Mouse (Mus musculus): Measurements from ENCODE around the gene Fam32a. TPM values are rescaled to one million over a fixed set of nuclear protein-coding genes. Genes with fewer than 3 reads are reported as not detected.
A peak's percentile ranks its signal among the peaks of the same experiment; 100 is the strongest.

Fam32a gene
- polyA plus RNA-seq, 1 experiment, result 59.6 TPM

GRCm38 (mm10) chr8:72192065-72192464 is 27.5 kb upstream of the Fam32a start:
- Histone ChIP-seq H3K4me1 (ENCODE audit: control insufficient read depth, insufficient read depth, low read length) (no peaks in the 10 kb centered on the region), H3K4me3 (ENCODE audit: insufficient read depth, low read depth, low read length) (no peak overlapping the region), H3K27ac (ENCODE audit: insufficient read depth, low read depth, low read length) (no peak overlapping the region), H3K27me3 (replicated peaks; ENCODE audit: control insufficient read depth, insufficient read depth, low read length) (no peaks in the 10 kb centered on the region), H3K36me3 (ENCODE audit: control insufficient read depth, insufficient read depth, low read length) (no peaks in the 10 kb centered on the region)
- DNase-seq, result no peak
- TF ChIP-seq CTCF (conservative IDR thresholded peaks at IDR 0.05; ENCODE audit: insufficient read depth, insufficient read length, low read depth, low read length) (no peak), POLR2A (IDR thresholded peaks at IDR 0.05; ENCODE audit: low read depth, low read length) (no peak)

- Histone ChIP-seq H3K36me3 (ENCODE audit: control insufficient read depth, insufficient read depth, low read length) (no peaks in the 10 kb centered on the region), H3K4me1 (ENCODE audit: control insufficient read depth, insufficient read depth, low read length) (no peaks in the 10 kb centered on the region), H3K27me3 (replicated peaks; ENCODE audit: control insufficient read depth, insufficient read depth, low read length) (no peaks in the 10 kb centered on the region), H3K4me3 (ENCODE audit: insufficient read depth, low read depth, low read length) (no peak overlapping the region), H3K27ac (ENCODE audit: insufficient read depth, low read depth, low read length) (no peak overlapping the region)
- no peak for DNase-seq
- WGBS, result 68% methylated on average over 8 of the region's 8 CpGs
- TF ChIP-seq POLR2A (IDR thresholded peaks at IDR 0.05; ENCODE audit: low read depth, low read length), result no peak
- no peak for TF ChIP-seq CTCF (conservative IDR thresholded peaks at IDR 0.05; ENCODE audit: insufficient read depth, insufficient read length, low read depth, low read length)
Observed at GRCm38 (mm10) chr8:72197997-72198396, 21.5 kb upstream of the Fam32a start.

GRCm38 (mm10) chr8:72208582-72208981 is 10.9 kb upstream of the Fam32a start:
- no peaks in the 10 kb centered on the region for H3K4me1 ChIP-seq (ENCODE audit: control insufficient read depth, insufficient read depth, low read length)
- no peaks in the 10 kb centered on the region for H3K36me3 ChIP-seq (ENCODE audit: control insufficient read depth, insufficient read depth, low read length)
- WGBS, result 78% methylated on average over 1 of the region's 1 CpGs
- no peak overlapping the region for H3K27ac ChIP-seq (ENCODE audit: insufficient read depth, low read depth, low read length)
- no peak for TF ChIP-seq CTCF (conservative IDR thresholded peaks at IDR 0.05; ENCODE audit: insufficient read depth, insufficient read length, low read depth, low read length)
- TF ChIP-seq POLR2A (IDR thresholded peaks at IDR 0.05; ENCODE audit: low read depth, low read length), result no peak
- no peaks in the 10 kb centered on the region for H3K27me3 ChIP-seq (replicated peaks; ENCODE audit: control insufficient read depth, insufficient read depth, low read length)
- H3K4me3 ChIP-seq (ENCODE audit: insufficient read depth, low read depth, low read length), result no peak overlapping the region
- DNase-seq, result no peak

DNA sequence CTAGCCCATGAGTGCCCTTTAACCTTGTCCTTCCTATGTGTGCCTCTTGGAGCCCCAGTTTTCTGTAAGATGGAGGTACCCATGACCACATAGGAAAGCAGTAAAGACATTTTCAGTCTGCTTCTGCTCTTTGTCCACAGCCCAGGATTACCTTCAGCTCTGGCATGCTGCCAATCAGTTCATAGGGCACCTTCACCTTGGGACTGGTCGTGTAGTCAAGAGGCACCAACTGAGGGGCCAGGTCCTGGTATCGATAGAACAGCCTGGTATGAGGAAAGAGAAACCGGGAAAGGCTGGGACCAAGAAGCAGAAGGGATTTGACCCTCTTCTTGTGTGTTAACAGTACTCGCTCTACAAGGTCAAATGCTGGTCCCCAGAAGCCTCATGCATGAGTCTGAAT is 9.3 kb upstream of the Fam32a start:
- Histone ChIP-seq H3K27me3 (replicated peaks; ENCODE audit: control insufficient read depth, insufficient read depth, low read length) (no peaks in the 10 kb centered on the region), H3K27ac (ENCODE audit: insufficient read depth, low read depth, low read length) (no peak overlapping the region), H3K4me1 (ENCODE audit: control insufficient read depth, insufficient read depth, low read length) (no peaks in the 10 kb centered on the region), H3K4me3 (ENCODE audit: insufficient read depth, low read depth, low read length) (no peak overlapping the region), H3K36me3 (ENCODE audit: control insufficient read depth, insufficient read depth, low read length) (no peaks in the 10 kb centered on the region)
- WGBS, result 66% methylated on average over 4 of the region's 4 CpGs
- TF ChIP-seq CTCF (conservative IDR thresholded peaks at IDR 0.05; ENCODE audit: insufficient read depth, insufficient read length, low read depth, low read length) (no peak), POLR2A (IDR thresholded peaks at IDR 0.05; ENCODE audit: low read depth, low read length) (no peak)
- peak; percentile 16 for DNase-seq

GRCm38 (mm10) chr8:72210710-72211109 is 8.8 kb upstream of the Fam32a start:
- Histone ChIP-seq H3K36me3 (ENCODE audit: control insufficient read depth, insufficient read depth, low read length) (no peaks in the 10 kb centered on the region), H3K4me1 (ENCODE audit: control insufficient read depth, insufficient read depth, low read length) (no peaks in the 10 kb centered on the region), H3K4me3 (ENCODE audit: insufficient read depth, low read depth, low read length) (no peak overlapping the region), H3K27me3 (replicated peaks; ENCODE audit: control insufficient read depth, insufficient read depth, low read length) (no peaks in the 10 kb centered on the region), H3K27ac (ENCODE audit: insufficient read depth, low read depth, low read length) (no peak overlapping the region)
- no peak for DNase-seq
- no peak for TF ChIP-seq POLR2A (IDR thresholded peaks at IDR 0.05; ENCODE audit: low read depth, low read length)
- no peak for TF ChIP-seq CTCF (conservative IDR thresholded peaks at IDR 0.05; ENCODE audit: insufficient read depth, insufficient read length, low read depth, low read length)
- WGBS, result 70% methylated on average over 2 of the region's 2 CpGs

DNA sequence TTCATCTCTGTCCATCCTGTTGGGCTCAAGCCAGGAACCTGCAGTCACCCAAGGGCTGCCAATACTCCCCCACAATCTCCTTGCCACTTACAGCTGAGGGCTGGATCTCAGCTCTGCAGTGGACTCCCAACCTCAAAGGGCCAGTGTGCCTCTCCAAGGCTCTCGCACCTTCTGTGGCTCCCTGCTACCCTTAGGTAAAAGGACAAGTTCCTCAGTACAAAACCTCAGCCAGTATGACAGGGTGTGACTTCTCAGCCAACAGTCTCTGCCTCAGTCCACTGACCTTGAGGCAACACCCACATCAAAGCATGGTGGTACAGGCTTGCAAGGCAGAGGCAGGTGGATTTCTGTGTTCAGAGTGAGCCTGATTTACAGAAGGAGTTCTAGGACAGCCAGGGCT is 7.7 kb upstream of the Fam32a start:
- DNase-seq, result no peak
- TF ChIP-seq CTCF (conservative IDR thresholded peaks at IDR 0.05; ENCODE audit: insufficient read depth, insufficient read length, low read depth, low read length) (no peak), POLR2A (IDR thresholded peaks at IDR 0.05; ENCODE audit: low read depth, low read length) (no peak)
- WGBS, result 81% methylated on average over 1 of the region's 1 CpGs

DNA sequence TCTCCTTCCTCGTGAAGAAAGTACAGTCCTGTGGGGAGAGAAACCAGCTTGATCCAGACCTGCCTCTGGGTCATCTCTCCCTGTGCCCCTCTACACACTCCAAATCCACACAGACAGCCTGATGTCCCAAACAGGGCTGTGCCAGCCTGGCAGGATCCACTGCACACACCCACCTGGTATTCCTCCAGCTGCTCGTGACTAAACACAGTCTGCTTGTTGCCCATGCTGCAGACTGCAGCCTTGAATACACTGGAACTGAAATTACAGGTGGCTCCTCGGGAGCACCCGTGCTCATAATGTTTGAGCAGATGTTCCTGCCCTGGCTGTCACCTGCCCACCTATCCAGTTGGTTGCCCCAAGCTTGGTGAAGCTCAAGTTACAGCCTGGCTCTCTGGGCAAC is 6.8 kb upstream of the Fam32a start, which contains the start of gene Cib3:
Gene Cib3, minus strand, starts transcription at position 87 of the 400 bp plus-strand sequence.
- no peaks in the 10 kb centered on the region for H3K4me1 ChIP-seq (ENCODE audit: control insufficient read depth, insufficient read depth, low read length)
- no peaks in the 10 kb centered on the region for H3K27me3 ChIP-seq (replicated peaks; ENCODE audit: control insufficient read depth, insufficient read depth, low read length)
- 31% methylated on average over 4 of the region's 4 CpGs for WGBS
- H3K27ac ChIP-seq (ENCODE audit: insufficient read depth, low read depth, low read length), result no peak within 1 kb of the TSS
- no peaks in the 10 kb centered on the region for H3K36me3 ChIP-seq (ENCODE audit: control insufficient read depth, insufficient read depth, low read length)
- DNase-seq, result no peak
- TF ChIP-seq CTCF (conservative IDR thresholded peaks at IDR 0.05; ENCODE audit: insufficient read depth, insufficient read length, low read depth, low read length) (no peak), POLR2A (IDR thresholded peaks at IDR 0.05; ENCODE audit: low read depth, low read length) (no peak)
- no peak within 1 kb of the TSS for H3K4me3 ChIP-seq (ENCODE audit: insufficient read depth, low read depth, low read length)

More for the DNA sequence above, 7.7 kb upstream of the Fam32a start:
- H3K36me3 ChIP-seq (ENCODE audit: control insufficient read depth, insufficient read depth, low read length), result no peaks in the 10 kb centered on the region
- no peaks in the 10 kb centered on the region for H3K27me3 ChIP-seq (replicated peaks; ENCODE audit: control insufficient read depth, insufficient read depth, low read length)
- no peak overlapping the region for H3K27ac ChIP-seq (ENCODE audit: insufficient read depth, low read depth, low read length)
- no peak overlapping the region for H3K4me3 ChIP-seq (ENCODE audit: insufficient read depth, low read depth, low read length)
- H3K4me1 ChIP-seq (ENCODE audit: control insufficient read depth, insufficient read depth, low read length), result no peaks in the 10 kb centered on the region

GRCm38 (mm10) chr8:72213536-72213935 is 6.0 kb upstream of the Fam32a start, which contains the start of gene Gm11034:
Gene Gm11034 (minus strand): TSS chr8:72213636.
- Histone ChIP-seq H3K4me1 (ENCODE audit: control insufficient read depth, insufficient read depth, low read length) (no peaks in the 10 kb centered on the region), H3K4me3 (ENCODE audit: insufficient read depth, low read depth, low read length) (no peak within 1 kb of the TSS), H3K27ac (ENCODE audit: insufficient read depth, low read depth, low read length) (no peak within 1 kb of the TSS), H3K36me3 (ENCODE audit: control insufficient read depth, insufficient read depth, low read length) (no peaks in the 10 kb centered on the region), H3K27me3 (replicated peaks; ENCODE audit: control insufficient read depth, insufficient read depth, low read length) (no peaks in the 10 kb centered on the region)
- WGBS, result 80% methylated on average over 4 of the region's 4 CpGs
- no peak for TF ChIP-seq POLR2A (IDR thresholded peaks at IDR 0.05; ENCODE audit: low read depth, low read length)
- no peak for TF ChIP-seq CTCF (conservative IDR thresholded peaks at IDR 0.05; ENCODE audit: insufficient read depth, insufficient read length, low read depth, low read length)
- no peak for DNase-seq

All from kidney, adult 2 months (tissue).